Mouse (Mus musculus) ES-E14 (cell line): ENCODE measurements around the gene Tbxa2r.

Source experiments
- CHD2 ChIP-seq: IDR thresholded peaks from 2 replicates; pipeline ENCODE4 v1.6.1; 2014; ENCODE audit warnings: mild to moderate bottlenecking, low read depth, low read length, inconsistent platforms
- HCFC1 ChIP-seq: IDR thresholded peaks from 2 replicates; pipeline ENCODE4 v1.6.1; 2012; ENCODE audit warnings: low read length, inconsistent platforms, borderline replicate concordance; ENCODE audit not compliant: insufficient read depth
- ZNF384 ChIP-seq: IDR thresholded peaks from 2 replicates; pipeline ENCODE4 v1.6.1; 2012; ENCODE audit warnings: low read depth, low read length, inconsistent platforms

DNA sequence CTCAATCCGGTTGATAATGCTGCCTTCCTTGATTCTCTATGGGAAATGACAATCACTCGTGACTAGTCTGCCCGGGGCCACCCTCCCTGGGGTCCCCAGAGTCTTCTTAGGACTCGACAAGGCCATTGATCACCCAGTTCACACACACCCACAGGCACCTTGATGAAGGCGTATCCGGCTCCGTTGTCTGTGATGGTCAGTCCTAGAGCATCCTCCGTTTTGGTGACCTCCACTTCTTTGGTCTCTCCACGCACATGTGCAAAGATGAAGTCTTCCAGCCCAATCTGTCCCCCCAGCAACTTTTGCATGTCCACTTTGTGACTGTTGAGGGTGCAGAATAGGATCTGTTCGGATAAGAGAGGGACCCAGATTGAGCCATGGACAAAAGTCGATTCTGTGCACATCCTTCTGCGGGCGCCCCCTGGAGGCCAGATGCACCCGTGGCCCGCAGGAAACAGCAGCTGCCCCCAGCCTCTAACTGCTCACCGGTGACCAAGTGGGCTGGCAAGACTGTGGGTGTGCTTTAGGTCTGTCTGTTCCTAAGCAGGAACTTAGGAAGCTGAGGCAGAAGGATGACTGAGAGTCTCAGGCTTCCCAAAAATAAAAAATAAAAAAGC is 12.9 kb downstream of the Tbxa2r start:
- TF ChIP-seq CHD2 (no peak), HCFC1 (no peak), ZNF384 (no peak)
